ENCODE assay signal across 9 mouse cellular contexts in the genomic region with DNA sequence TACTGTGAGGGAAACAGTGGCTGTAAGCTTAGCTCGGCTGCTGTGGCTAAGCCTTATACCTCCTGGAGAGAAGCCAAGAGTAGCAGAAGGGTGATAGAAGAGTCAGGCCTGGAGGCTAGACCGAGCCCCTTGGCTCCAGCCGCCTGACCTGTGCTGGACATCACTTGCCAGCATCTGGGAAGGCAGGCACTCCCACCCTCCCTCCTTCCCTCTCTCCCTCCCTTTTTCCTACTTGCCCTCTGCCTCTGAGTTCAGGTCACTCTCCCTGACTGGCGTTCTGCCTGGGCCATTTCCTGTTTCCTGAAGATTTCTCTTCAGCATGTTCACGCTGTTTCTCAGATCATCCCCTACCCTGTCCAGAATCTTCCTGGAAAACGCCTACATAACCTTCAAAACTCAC. TPM values are rescaled to one million over a fixed set of nuclear protein-coding genes. Genes with fewer than 3 reads are reported as not detected.
DNase-seq lines count a peak whose midpoint lies in the region; ATAC-seq lines count a peak whose summit lies in the region.
"Had no signal": no experiment of that assay in that cellular context is flagged by ENCODE, and none has a peak within 500 bp of the region (broad histone marks: within the 10 kb centered on the region; RNA-seq: fewer than 3 reads in every experiment).

No protein-coding gene starts in this region.

- DNase-seq in embryo, embryonic 10 days (ENCODE audit: low spot score) = peak; percentile 37
- DNase-seq in embryo, embryonic 11 days = no peak
- DNase-seq in adrenal gland, postnatal 25 days = peak; percentile 26
- peak; percentile 45 to 72 for DNase-seq in heart, postnatal 14 days
- DNase-seq in layer of hippocampus, adult 9-10 months (ENCODE audit: low spot score) = no peak
- DNase-seq in hindbrain, embryonic 11.5 days (ENCODE audit: low spot score) = no peak
- DNase-seq: liver, embryonic 13.5 days had no signal

- intact Hi-C loops in heart, postnatal 14 days (cut with DNase I) = no loop called here

- no peak overlapping the region for H3K4me3 ChIP-seq in limb, embryonic 15.5 days
- H3K4me3 ChIP-seq in hindbrain, embryonic 11.5 days (ENCODE audit: low read depth, low read length) = no peak overlapping the region
- H3K4me3 ChIP-seq: liver, embryonic 13.5 days had no signal

- no peaks in the 10 kb centered on the region for H3K9me3 ChIP-seq in limb, embryonic 15.5 days
- no peaks in the 10 kb centered on the region for H3K9me3 ChIP-seq in hindbrain, embryonic 11.5 days (ENCODE audit: control insufficient read depth, low read length)
- H3K9me3 ChIP-seq: liver, embryonic 13.5 days had no signal

- H3K27ac ChIP-seq in limb, embryonic 15.5 days = peak overlapping the region; percentile 29
- H3K27ac ChIP-seq in hindbrain, embryonic 11.5 days (ENCODE audit: low read depth, low read length) = no peak overlapping the region
- H3K27ac ChIP-seq: liver, embryonic 13.5 days had no signal

- H3K4me1 ChIP-seq in limb, embryonic 15.5 days = peaks cover 51% of the 10 kb centered on the region
- no peaks in the 10 kb centered on the region for H3K4me1 ChIP-seq in hindbrain, embryonic 11.5 days (replicated peaks; ENCODE audit: control insufficient read depth, insufficient read depth, low read length)

- 19% methylated on average over 6 of the region's 6 CpGs for WGBS in limb, embryonic 15.5 days
- 38% methylated on average over 6 of the region's 6 CpGs for WGBS in hindbrain, embryonic 11.5 days

- no peak overlapping the region for H3K4me2 ChIP-seq in limb, embryonic 15.5 days
- no peak overlapping the region for H3K4me2 ChIP-seq in hindbrain, embryonic 11.5 days (replicated peaks; ENCODE audit: low read depth, low read length)
- H3K4me2 ChIP-seq: liver, embryonic 13.5 days had no signal

- no peak for ATAC-seq in limb, embryonic 15.5 days (ENCODE audit: insufficient number of reproducible peaks, low FRiP score, low TSS enrichment, low read depth)
- ATAC-seq in megakaryocyte-erythroid progenitor cell, adult 5-6 weeks (replicated peaks; ENCODE audit: low FRiP score, low TSS enrichment, poor library complexity, severe bottlenecking) = no peak
- ATAC-seq in hindbrain, embryonic 11.5 days (ENCODE audit: low FRiP score) = no peak

- no peak overlapping the region for H3K9ac ChIP-seq in limb, embryonic 15.5 days
- no peak overlapping the region for H3K9ac ChIP-seq in hindbrain, embryonic 11.5 days (ENCODE audit: low read depth, low read length)
- H3K9ac ChIP-seq: liver, embryonic 13.5 days had no signal

- no peaks in the 10 kb centered on the region for H3K36me3 ChIP-seq in limb, embryonic 15.5 days
- no peaks in the 10 kb centered on the region for H3K36me3 ChIP-seq in hindbrain, embryonic 11.5 days (ENCODE audit: control insufficient read depth, insufficient read depth, low read length)
- H3K36me3 ChIP-seq: liver, embryonic 13.5 days had no signal

- H3K27me3 ChIP-seq in limb, embryonic 15.5 days = no peaks in the 10 kb centered on the region
- H3K27me3 ChIP-seq in hindbrain, embryonic 11.5 days (ENCODE audit: control insufficient read depth, insufficient read depth, low read length) = no peaks in the 10 kb centered on the region

RNA-seq across cellular contexts. Expression of a gene that starts 33.5 kb away (rescaled TPM):
- total RNA-seq in adrenal gland, postnatal 25 days (2021) = 36.2 and 46.0 TPM in 2 replicates
- 10 to 100 TPM; 13.2 to 14.8 TPM for total RNA-seq in heart, postnatal 14 days (2021)
- polyA plus RNA-seq in limb, embryonic 15.5 days (2015; fragmentation: Nextera tagmentation; extraction: Ambion mirVana) = 22.9 and 28.9 TPM in 2 replicates
- total RNA-seq in megakaryocyte-erythroid progenitor cell, adult 5-6 weeks (2014; fragmentation: Nextera tagmentation) = 14.1 and 19.7 TPM in 2 replicates
- 11.9 and 15.9 TPM in 2 replicates for total RNA-seq in megakaryocyte-erythroid progenitor cell, adult 5-6 weeks (2017)
- 13.9 and 16.0 TPM in 2 replicates for polyA plus RNA-seq in hindbrain, embryonic 11.5 days (2014; fragmentation: Nextera tagmentation; extraction: Ambion mirVana)

Comparison
In these comparisons a context has a peak if more than half of its experiments do, and no peak if none do; other contexts are left out.
1. DNase-seq: peak in embryo, embryonic 10 days (single experiment), adrenal gland, postnatal 25 days (single experiment) and heart, postnatal 14 days (2 of 2); none in embryo, embryonic 11 days (single experiment), layer of hippocampus, adult 9-10 months (single experiment) and hindbrain, embryonic 11.5 days (single experiment).